Mouse (Mus musculus) small intestine, adult 2 months (tissue): ENCODE data around the gene Slc38a8. TPM values are rescaled to one million over a fixed set of nuclear protein-coding genes. Genes with fewer than 3 reads are reported as not detected.
A peak's percentile ranks its signal among the peaks of the same experiment; 100 is the strongest.

Experiments
- H3K27ac ChIP-seq: fragments of 200-500 bp; 2 replicates; pipeline ENCODE4 v1.5.1; 2012; ENCODE audit warnings: low read depth, low read length, control low read depth, inconsistent platforms; ENCODE audit not compliant: insufficient read depth
- H3K27me3 ChIP-seq: fragments of 200-500 bp; 2 replicates; pipeline ENCODE4 v1.6.1; 2012; ENCODE audit warnings: mild to moderate bottlenecking, moderate library complexity, low read length, inconsistent platforms; ENCODE audit not compliant: control insufficient read depth, insufficient read depth
- H3K36me3 ChIP-seq: fragments of 200-500 bp; 2 replicates; pipeline ENCODE4 v1.6.1; 2012; ENCODE audit warnings: mild to moderate bottlenecking, low read length, control low read depth, inconsistent platforms; ENCODE audit not compliant: control insufficient read depth, insufficient read depth
- H3K4me1 ChIP-seq: fragments of 200-500 bp; 2 replicates; pipeline ENCODE4 v1.6.1; 2012; ENCODE audit warnings: low read length, inconsistent platforms, mixed read lengths; ENCODE audit not compliant: control insufficient read depth, insufficient read depth, insufficient read length
- H3K4me3 ChIP-seq: fragments of 200-500 bp; 2 replicates; pipeline ENCODE4 v1.5.1; 2012; ENCODE audit warnings: low read depth, mild to moderate bottlenecking, control low read depth, inconsistent platforms, low read length, moderate library complexity
- CTCF ChIP-seq: fragments of 200-500 bp; IDR thresholded peaks from 2 replicates; pipeline ENCODE4 v1.5.1; 2012; ENCODE audit warnings: low read depth, mild to moderate bottlenecking, control low read depth, inconsistent platforms, low read length, moderate library complexity, mixed read lengths; ENCODE audit not compliant: insufficient replicate concordance, insufficient read length; ENCODE audit errors: extremely low read depth
- POLR2A ChIP-seq: fragments of 200-500 bp; IDR thresholded peaks from 2 replicates; pipeline ENCODE4 v1.6.1; 2012; ENCODE audit warnings: low read depth, mild to moderate bottlenecking, control low read depth, inconsistent platforms, low read length, moderate library complexity
- WGBS: fragments of 180-500 bp; shearing (Covaris S2); methylation state at CpG from one replicate; pipeline ENCODE4 v1.1.7; 2018; 5-methylcytosine and 5-hydroxymethylcytosine counted together
- polyA plus RNA-seq: library from polyadenylated mRNA; depleted of rRNA; stranded (reverse); fragments of >200 nt; gene quantifications from 2 replicates; pipeline ENCODE4 v1.2.3, GENCODE M21; 2012; rRNA removed

Gene Slc38a8
- 0.36 and 0.68 TPM in 2 replicates for polyA plus RNA-seq

DNA sequence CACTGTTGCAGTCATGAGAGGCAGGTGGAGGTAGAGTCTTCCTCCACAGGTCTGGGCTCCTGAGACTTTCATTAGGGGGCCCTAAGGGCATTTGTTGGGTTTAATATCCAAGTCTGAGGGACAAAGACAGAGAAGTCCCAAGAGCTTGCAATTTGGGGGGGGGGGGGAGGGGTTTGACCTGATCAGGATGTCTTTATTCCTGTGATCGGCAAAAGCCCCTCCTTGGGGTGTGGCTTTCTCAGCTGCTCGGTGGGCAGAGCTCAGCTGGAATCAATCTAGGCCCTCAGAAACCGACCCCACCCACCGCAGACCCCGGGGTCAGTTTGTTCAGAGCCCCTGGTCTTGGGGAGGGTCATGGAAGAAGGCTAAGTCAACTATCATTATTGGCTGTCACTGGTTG, at the start of gene Slc38a8:
Gene Slc38a8 (minus strand): TSS at position 101 of the 400 bp plus-strand sequence.
- 47% methylated on average over 5 of the region's 5 CpGs for WGBS
- H3K27me3 ChIP-seq: no peaks in the 10 kb centered on the region
- H3K4me1 ChIP-seq: peaks cover 2% of the 10 kb centered on the region
- H3K27ac ChIP-seq: no peak within 1 kb of the TSS
- TF ChIP-seq POLR2A (no peak), CTCF (no peak)
- H3K4me3 ChIP-seq: no peak within 1 kb of the TSS
- no peaks in the 10 kb centered on the region; the same call in 1 of the 2 replicates for H3K36me3 ChIP-seq

DNA sequence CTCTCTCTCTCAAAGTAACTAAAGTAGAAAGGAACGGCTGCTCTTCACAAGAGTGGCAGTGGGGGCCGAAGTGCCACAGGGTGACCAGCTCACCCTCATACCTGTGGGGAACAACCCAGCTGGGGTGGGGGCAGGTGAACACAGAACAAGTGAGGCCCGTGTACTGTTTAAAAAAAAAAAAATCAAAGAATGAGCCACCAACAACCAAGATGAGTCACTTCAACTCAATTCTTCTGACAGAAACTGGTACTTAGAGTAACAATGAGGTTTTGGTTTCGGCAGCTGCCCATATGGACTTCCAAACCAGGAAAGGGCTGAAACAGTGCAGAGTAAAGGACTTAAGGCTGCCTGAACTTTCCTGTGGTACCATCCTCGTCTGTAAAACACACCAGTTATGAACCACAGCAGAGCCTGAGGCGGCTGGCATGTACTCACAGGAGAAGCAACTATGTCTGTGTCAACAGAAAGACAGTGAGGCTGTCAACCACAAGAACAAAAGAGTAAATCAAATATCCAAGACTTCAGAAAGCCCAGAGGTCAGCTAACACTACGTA, 47.1 kb upstream of the Slc38a8 start:
- peaks cover 35% of the 10 kb centered on the region for H3K36me3 ChIP-seq
- 60% methylated on average over 7 of the region's 7 CpGs for WGBS
- no peak overlapping the region for H3K27ac ChIP-seq
- no peak overlapping the region for H3K4me3 ChIP-seq
- peaks cover 29% of the 10 kb centered on the region for H3K4me1 ChIP-seq
- no peaks in the 10 kb centered on the region for H3K27me3 ChIP-seq
- TF ChIP-seq POLR2A (no peak), CTCF (no peak)

DNA sequence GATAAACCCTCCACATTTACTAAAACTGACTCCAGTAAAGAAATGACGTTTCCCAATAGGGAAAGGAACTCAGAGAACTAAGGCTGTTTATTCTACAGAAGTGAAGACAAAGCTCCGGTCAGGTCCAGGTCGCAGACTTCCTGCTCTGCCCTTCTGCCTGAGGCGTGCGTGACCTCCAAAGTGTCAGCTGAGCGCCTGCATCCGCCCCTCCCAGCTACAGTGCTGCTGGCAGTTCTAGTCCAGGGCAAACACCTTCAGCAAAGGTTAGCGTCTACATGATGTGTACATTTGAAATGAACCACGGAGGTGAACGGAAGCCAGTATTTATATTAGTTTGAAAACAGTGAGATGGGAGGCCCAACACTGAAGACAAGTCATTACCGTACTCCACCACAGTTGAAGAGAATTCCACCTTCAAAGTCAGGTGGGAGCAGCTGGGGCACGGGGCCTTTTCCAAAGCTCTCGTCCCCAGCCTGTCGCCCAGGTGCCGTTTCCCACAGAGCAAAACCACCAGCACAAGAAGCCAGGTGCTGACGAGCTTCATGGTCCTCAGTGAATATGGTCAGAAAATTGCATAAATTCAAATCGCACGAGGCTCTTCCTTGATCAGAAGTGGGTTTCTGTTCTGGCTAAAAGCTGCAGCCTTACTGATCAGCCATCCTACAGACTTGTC, 45.7 kb upstream of the Slc38a8 start:
- H3K36me3 ChIP-seq: peaks cover 45% of the 10 kb centered on the region
- no peaks in the 10 kb centered on the region for H3K27me3 ChIP-seq
- no peak for TF ChIP-seq CTCF
- TF ChIP-seq POLR2A: no peak
- no peak overlapping the region for H3K27ac ChIP-seq
- H3K4me1 ChIP-seq: peaks cover 19% of the 10 kb centered on the region
- no peak overlapping the region for H3K4me3 ChIP-seq
- WGBS: 69% methylated on average over 18 of the region's 18 CpGs

DNA sequence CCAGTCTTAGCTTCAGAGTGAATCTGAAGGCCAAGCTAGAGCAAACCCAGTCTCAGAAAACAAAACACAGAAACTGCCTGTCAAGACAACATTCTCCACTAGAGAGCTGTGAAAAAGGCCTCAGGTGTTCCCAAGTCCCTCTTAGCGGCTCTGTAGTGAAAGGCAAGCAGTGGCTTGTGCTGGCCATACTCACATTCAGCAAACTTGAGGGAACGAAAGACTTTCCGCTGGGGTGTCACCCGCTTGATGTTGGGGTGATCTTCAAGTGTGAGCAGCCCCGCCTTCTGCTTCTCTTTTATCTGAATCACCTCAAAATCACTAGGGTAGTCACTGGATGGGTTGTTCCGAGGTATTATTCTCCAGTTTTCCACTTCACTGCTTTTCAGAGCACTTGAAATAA, 44.3 kb upstream of the Slc38a8 start:
- Histone ChIP-seq H3K27me3 (no peaks in the 10 kb centered on the region), H3K4me3 (no peak overlapping the region), H3K4me1 (peaks cover 11% of the 10 kb centered on the region; the same call in 1 of the 2 replicates), H3K27ac (peak overlapping the region; percentile 29; the same call in 1 of the 2 replicates), H3K36me3 (peaks cover 54% of the 10 kb centered on the region)
- TF ChIP-seq POLR2A (no peak), CTCF (no peak)
- 88% methylated on average over 6 of the region's 6 CpGs for WGBS

DNA sequence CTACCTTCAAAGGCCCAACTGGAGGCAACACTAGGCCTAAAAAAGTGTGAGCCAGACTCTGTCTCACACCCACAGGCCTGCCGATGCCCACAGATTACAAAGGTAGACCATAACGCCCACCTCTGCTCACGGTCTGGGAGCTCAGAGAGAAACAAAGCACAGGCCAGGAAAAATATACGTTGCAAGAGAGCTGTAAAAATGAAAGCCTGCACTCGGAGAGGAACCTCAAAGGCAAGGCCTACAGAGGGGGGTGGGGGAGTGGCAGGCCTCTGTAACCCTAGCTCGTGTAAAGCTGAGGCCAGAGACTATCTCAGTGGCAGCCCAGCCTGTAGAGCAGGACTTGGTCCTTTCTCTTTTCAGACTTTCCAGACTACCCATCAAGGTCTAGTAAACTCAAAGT, 43.7 kb upstream of the Slc38a8 start:
- H3K27me3 ChIP-seq: no peaks in the 10 kb centered on the region
- peaks cover 60% of the 10 kb centered on the region for H3K36me3 ChIP-seq
- WGBS: 64% methylated on average over 6 of the region's 6 CpGs
- peak overlapping the region; percentile 29; the same call in 1 of the 2 replicates for H3K27ac ChIP-seq
- no peak overlapping the region for H3K4me3 ChIP-seq
- H3K4me1 ChIP-seq: peaks cover 6% of the 10 kb centered on the region; the same call in 1 of the 2 replicates
- TF ChIP-seq CTCF (no peak), POLR2A (no peak)

DNA sequence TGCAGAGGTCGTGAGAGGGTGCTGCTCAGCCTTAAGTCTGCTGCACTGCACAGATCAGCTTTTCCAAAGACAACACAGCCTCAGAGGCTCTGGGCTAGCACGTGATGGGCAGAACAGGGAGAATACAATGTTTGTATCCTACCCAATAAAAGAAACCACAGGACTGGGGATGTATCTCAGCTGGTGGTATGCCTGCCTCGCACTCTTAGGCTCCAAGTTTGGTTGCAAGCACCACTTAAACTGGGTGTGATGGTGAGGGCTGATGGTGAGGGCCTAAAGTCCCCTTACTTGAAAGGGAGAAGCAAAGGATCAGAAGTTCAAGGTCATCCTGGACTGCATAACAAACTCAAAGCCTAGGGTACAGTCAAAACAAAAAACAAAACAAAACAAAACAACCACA, 43.1 kb upstream of the Slc38a8 start:
- WGBS: 61% methylated on average over 3 of the region's 3 CpGs
- no peak for TF ChIP-seq CTCF
- no peak for TF ChIP-seq POLR2A

DNA sequence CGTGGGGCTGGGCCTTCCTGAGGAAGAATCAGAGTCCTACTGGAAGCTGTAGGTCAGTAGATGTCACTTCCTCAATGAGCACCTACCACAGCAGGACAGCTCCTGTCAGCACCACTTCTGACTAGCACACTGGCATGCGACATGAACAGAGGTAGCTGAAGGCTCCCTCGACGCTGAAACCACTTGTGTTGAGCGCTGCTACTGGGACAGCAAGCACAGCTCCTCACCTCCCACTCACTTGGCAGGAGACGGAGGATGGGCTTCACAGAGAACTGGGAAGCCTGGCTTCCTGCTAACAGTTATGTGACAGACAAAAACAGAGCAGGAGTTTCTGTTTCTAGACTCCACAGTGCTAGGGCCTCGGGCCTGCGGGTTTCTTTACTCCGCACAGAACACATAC, 30.5 kb upstream of the Slc38a8 start:
- Histone ChIP-seq H3K4me1 (peaks cover 33% of the 10 kb centered on the region), H3K36me3 (peaks cover 61% of the 10 kb centered on the region), H3K4me3 (no peak overlapping the region), H3K27me3 (no peaks in the 10 kb centered on the region), H3K27ac (peak overlapping the region; percentile 95)
- 79% methylated on average over 9 of the region's 9 CpGs for WGBS
- no peak for TF ChIP-seq POLR2A
- no peak for TF ChIP-seq CTCF

More for the DNA sequence above, 43.1 kb upstream of the Slc38a8 start:
- Histone ChIP-seq H3K4me1 (peaks cover 6% of the 10 kb centered on the region; the same call in 1 of the 2 replicates), H3K4me3 (no peak overlapping the region), H3K36me3 (peaks cover 65% of the 10 kb centered on the region), H3K27me3 (no peaks in the 10 kb centered on the region), H3K27ac (no peak overlapping the region)
